Mouse (Mus musculus) hindlimb bud, embryonic 11.5 days (tissue): ENCODE results near the gene Parp3.

Experiments used
- DNase-seq: peaks from one replicate; pipeline ENCODE4 v3.0.0-alpha.2; 2012; ENCODE audit warnings: low read depth, low spot score; ENCODE audit errors: extremely low spot score

The Parp3 gene

DNA sequence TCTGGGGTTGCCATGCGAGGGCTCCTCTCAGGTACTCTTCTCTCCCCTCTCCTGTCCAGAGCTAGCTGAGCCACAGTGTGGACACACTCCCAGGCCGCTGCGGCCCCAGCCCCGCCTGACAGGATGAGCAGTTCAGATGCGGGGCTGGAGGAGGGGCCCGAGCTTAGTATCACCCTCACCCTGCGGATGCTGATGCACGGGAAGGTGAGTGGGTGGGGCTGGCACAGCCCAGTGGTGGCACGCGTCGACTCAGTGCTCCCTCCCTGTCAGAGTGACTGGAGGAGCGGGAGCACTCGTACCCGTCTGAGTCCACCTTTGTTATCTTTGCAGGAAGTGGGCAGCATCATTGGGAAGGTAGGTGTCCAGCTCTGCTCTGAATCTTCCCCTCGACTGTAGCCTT lies 16.8 kb downstream of the Parp3 start:
- no peak for DNase-seq

DNA sequence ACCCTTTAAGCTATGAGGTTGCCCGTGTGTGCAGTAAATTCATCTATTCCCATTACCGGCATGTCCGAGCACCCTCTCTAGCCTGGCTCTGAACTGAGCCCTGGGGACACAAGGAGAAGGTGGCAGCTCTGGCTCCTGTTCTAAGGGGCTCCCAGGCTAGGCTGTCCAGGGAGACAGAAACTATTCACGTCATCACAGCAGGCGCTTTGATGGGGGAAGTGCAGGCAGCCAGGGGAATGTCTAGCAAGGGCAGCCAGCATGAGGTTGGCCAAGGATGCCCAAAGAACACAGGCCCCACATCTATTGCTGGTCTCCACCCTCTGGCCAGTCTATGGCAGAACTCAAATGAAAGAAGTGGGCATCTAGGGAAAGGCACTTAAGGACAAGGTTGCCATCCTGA lies 18.8 kb downstream of the Parp3 start:
- no peak for DNase-seq

DNA sequence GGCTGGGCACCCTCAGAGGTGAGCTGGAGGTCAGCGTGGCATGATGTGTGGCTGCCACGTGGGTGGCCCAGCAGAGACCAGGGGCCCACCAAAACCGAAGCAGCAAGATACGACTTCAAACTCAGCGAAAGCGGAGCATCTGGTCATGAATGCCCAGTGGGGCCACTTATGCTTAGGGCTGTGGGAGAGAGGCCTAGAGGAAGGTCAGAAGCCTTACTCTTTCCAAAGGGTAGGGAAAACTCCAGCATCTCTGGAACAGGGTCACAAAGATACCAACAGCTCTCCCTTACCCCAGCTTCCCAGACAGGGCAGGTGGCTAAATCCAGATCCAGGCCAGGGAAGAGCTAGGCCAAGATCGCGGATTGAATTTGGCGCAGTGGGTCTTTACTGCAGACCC lies 19.6 kb downstream of the Parp3 start:
- DNase-seq = no peak

DNA sequence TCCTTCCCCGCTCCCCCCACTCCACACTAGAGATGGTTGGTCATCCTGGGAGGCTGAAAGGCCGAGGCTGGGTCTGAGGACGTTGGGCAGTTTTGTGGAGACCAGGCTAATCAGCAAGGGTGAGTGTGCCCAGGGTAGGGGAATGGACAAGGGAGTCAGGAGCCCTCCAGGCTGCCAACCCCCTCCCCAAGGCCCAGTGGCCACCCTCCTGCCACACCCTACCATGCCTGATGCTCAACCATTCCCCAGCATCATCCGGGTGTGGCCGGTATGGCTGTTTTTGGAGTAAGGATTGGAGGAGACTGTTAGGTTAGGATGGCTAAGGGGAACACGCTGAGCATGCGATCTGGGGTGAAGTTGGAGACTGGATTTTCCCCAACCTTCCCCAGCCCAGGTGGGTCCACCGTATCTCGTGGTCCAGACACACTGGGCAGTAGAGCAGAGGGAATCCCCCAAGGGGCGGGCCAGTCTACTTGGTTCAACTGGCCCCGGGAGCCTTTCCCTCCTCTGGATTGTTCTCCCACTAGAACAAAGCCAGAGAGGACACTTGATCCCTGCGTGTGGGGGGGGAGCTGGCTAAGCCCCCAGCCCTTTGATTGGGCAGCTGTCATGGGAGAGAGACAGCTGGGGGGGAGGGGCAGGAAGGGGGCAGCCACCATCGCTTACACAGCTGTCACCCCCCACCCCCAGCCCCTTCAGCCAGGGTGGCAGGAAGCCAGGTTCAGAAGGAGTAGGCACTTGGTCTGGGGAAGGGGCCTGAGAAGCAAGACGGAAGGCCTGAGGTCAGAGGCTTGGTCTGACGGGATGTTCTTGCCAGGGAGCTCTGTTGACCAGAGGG lies 20.2 kb downstream of the Parp3 start:
- no peak for DNase-seq

DNA sequence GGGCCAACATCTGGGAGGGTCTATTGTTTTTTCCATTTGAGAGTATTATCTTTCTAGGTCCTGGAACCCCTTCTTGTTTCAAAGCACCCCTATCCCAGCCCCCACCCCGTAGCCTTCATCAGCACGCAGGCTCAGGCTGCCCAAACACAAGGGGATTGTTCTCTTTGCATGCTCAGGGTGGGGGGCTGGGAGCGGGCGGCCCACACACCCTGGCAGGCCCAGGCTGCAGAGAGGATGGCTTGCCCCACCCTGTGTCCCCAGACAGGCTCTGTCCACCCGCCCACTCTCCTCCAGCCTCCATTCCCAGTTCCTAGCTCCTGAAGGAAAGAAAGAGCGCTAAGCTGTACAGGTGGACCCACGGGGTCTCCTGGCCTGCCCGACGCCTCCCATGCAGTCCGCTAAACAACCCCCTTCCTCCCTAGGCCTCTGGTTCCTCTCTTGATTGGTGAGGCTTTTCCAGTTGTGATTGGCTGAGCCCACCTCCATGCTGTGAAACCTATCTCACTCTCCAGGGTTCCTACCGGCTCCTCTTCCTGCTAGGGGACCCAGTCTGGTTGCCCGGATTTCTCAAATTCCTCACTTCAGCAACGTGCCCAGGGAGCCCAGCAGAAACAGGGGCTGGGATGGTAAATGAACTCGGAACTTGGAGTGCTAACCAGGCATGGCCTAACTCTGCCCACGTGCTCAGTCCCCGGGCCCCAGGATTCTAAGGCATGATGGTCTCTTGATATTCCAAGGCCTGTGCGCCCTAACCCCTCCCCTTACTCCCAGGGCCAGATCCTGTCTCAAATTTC lies 21.7 kb downstream of the Parp3 start:
- DNase-seq = no peak

DNA sequence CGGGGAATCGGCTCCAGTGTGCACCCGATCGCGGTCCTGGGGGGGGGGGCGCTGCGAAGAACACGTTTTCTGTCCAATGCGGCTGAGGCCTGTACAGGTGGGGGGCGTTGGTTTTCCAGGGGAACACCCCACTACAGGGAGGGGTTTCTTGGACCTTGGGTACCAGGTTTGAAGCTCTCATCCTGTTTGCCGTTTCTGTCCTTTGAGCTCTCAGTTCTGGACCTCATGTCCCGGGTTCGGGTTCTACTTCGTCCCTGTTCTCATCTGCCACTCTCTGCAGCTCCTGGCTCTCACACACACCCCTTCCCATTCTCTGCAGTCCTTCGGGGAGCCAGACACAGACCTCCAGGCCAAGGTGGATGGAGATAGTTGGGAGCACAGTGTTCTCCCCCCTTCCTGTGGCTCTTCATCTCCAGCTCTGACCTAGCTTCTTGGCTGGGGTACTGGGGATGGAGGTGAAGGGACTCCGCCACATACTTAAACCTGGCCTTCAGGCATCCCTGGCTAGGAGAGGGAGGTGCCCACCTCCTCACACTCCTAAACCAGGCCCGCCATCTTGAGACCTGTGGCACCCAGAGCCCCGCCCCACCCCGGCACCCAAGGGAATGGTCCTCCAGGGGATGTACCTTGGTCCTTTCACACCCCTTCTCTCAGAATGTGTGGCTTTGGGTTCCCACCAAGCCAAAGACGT lies 22.5 kb downstream of the Parp3 start:
- DNase-seq = no peak

DNA sequence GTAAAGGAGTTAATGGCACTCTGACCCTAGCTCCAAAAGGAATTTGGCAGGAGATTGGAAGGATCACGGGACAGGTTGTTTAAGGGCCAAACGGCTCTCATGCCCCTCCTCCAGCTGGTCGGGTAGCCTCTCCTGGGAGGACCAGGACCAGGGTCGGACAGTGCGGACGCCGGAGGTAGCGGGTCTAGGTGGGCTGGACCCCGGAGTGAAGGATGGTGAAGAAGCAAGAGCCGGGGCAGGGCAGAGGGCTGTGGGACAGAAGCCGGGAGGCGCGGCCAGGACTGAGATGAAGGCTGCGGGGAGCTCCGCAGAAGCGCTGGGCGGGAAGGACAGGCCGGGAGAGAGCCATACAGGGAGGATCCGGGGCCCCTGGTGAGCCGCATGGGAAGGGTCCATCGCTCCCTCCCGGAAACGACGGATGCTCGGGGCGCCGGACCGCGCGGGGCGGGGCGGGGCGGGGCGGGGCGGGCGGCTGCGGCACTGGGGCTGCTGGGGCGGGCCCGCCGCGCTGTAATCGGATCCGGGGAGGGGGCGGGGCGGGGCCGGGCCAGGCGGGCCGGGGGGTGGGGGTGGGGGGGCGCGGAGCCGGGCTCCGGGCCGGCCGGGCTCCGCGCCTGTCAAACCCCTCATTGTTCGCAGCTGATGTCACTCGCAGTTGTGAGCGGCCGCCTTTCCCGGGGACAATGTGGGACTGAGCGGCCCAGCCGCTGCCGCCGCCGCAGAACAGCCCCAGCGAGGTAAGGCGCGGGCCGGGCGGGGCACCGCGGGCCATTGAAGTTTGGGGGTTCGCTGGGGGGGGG lies 23.3 kb downstream of the Parp3 start, which contains the start of gene Pcbp4:
Gene Pcbp4, plus strand, starts transcription at position 21 of the 800 bp plus-strand sequence.
- no peak for DNase-seq

DNA sequence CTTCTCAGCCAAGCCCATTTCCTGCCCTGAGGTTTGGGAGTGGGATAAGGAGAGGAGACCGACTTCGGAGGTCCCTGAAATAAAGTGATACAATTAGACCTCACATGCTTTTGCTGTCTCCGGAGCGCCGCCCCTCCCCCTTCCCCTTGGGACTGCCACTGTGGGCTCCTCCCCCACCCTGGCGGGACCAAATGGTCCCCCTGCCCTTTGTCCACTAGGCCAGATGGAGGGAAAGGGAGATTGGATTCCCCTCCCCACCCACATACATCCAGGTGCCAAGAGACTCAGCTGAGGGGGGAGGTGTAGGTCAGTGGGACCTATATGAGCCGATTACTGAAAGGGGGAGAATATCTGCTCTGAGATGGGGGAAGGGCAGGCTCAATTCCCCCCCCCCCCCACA lies 23.9 kb downstream of the Parp3 start:
- DNase-seq = no peak

DNA sequence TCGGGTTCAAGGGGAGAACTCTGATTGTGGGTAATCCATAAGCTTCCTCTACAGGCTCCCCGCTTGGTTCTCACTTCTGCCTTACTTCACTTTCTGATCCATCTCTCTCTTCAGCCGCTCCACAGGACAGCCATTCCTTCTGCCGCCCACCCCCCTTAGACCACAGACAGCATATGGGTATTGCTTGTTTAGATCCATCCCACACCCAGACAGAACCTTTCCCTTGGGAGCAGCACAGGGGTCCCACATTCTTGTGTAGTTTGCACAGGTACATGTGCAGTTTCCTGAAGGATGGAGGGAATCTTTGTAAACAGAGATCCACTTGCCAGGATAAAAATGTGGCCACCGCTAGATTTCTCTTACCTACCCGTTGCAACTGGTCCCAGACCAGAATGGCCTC lies 24.4 kb downstream of the Parp3 start:
- DNase-seq = no peak

DNA sequence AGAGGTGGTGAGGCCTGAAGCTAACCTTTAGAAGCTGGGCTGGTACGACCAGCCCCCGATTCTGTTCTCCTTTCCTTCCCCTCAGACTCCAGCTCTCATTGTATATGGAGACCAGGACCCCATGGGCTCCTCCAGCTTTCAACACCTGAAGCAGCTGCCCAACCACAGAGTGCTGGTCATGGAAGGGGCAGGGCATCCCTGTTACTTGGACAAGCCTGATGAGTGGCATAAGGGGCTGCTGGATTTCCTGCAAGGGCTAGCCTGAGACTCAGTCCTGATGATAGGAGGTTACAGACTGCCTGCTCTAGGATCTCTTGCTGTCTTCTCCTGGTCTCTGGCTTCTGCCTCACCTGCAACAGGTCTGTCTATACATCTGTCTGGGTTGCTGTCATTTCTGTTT lies 24.9 kb downstream of the Parp3 start:
- DNase-seq = no peak

DNA sequence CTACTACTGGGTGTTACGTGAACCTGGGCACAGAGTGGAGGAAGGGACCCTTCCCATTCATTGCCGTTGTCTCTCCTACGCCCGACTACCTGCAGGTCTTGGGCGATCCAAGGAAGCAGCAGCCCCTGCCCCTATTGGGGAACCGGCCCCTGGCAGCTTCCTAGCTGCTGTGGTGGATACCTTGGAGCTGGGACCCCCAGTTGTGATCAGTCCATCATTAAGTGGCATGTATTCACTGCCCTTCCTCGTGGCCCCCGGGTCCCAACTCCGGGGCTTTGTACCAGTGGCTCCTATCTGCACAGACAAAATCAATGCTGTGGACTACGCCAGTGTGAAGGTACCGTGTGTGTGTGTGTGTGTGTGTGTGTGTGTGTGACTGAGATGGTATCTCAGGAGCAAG lies 25.5 kb downstream of the Parp3 start:
- DNase-seq = no peak

DNA sequence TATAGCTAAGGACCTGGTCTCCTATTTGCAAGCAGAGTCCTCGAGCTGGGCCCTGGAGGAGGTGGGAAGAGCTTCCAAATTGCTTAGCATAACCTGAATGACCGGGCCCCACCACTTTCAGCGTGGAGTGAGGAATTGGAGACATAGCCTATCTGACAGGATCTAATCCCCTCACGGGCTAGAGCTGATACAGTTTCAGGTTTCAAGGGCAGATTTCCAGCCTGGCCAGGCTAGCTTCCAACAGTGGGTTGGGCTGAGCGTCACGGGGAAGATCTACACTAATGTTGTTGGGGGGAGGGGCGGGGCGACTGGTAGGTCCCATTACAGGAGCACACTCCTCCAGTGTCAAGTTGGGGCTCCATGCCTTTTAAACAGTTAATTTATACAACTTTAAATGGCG lies 26.1 kb downstream of the Parp3 start:
- no peak for DNase-seq

DNA sequence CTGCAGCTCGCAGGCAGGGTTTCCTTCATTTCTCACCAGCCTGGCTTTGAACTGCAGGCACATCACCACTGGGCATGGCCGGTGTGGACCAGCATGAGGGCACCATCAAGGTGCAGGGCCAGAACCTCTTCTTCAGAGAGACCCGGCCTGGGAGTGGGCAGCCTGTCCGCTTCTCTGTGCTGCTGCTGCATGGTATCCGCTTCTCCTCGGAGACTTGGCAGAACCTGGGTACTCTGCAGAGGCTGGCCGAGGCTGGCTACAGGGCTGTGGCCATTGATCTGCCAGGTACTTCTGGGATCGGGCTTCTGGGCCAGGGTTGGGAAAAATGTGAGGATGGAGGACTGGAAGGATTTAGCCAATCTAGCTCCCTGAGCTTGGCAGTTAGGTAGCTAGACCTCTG lies 26.8 kb downstream of the Parp3 start:
- DNase-seq = no peak

DNA sequence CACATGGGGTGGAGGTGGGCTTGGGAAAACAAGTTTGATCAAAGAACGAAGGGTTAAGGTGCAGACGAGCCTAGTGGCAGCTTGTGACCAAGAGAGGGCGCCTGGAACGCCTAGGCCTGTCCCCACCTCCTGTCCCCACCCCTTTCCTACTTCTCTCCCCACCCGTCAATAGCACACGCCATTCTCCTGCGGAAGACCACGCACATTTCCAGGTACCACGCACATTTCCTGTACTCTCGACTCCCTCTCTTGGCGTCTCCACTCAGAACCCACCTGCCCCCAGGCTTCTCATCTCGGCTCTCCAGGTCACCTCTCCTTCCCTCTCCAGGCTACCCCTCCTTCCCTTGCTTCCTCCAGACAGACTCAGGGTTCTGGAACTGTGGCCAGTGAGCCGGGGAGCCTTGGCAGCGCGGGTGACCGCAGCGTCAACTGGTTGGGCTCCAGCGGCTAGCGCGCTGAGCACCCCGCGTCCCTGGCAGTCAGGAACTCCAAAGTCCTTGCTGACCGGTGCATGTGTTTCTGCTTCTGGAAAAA lies 28.2 kb downstream of the Parp3 start:
- DNase-seq = no peak

DNA sequence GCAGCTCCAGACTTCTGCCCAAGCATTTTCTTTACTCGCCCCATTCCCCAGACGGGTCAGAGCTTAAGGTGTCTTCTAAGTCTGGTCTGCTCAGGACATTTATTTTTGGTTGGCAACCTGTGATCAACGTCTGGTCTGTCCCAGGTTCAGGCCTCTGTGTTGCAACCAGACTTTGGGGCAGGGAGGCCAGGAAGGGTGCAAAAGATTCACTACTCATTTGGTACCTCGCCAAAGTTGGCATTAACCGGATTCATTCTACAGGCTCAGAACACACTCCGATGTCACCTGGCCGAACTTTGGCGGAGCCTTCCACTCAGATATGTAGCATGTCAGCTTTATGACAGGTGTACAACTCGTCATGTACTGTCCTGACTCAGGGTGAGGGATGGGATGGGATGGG lies 28.8 kb downstream of the Parp3 start:
- no peak for DNase-seq

DNA sequence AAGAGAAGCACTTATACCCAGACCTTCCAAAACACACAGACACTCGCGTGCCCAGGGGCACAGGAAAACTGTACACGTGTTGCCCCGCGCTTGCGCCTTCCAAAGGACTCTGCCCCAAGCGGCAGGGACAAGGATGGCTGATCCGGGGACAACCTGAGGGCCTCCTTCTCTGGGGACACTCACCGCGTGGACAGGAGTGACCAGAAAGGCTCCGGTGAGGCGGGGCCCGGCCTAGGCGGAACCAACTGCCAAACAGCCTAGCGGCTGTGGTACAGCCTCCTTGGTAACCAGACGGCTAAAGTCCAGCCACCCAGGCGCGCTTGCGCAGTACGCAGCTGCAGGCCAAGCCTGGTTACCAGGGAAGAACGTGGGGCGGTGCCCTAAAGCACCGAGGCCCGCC lies 29.4 kb downstream of the Parp3 start, which contains the start of the genes Abhd14b and Abhd14a:
Gene Abhd14b, plus strand, starts transcription at position 112 of the 400 bp plus-strand sequence.
Gene Abhd14a, minus strand, starts transcription at position 331 of the 400 bp plus-strand sequence.
- DNase-seq = peak; percentile 88

DNA sequence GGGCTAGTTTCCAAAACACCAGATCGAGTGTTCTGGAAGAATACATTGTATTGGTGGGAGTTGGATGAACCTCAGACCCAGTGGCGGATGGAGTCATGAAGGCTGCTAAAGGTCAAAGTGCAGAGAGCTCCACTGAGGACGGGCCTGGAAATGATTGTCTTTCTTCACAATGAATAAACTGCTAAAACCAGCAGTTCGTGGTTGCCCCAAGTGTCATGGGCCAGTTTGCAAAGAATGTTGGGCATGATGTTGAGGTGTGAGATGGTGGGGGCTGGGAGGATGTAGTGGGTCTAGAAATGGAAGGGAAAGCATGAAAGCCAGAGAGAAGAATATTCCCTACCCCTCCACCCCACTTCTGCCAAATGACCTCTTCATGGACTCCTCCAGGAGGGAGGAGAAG lies 31.9 kb downstream of the Parp3 start:
- no peak for DNase-seq

DNA sequence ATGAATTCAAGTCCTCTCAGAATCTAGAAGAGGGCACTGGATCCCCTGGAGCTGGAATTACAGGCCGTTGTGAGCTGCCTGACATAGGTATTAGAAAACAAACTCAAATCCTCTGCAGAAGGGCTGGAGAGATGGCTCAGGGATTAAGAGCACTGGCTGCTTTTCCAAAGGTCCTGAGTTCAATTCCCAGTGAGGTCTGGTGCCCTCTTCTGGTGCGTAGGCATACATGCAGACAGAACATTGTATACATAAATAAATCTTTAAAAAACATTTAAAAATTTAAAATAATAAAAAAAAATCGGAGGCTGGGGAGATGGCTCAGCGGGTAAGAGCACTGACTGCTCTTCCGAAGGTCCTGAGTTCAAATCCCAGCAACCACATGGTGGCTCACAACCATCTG lies 34.1 kb downstream of the Parp3 start:
- no peak for DNase-seq

DNA sequence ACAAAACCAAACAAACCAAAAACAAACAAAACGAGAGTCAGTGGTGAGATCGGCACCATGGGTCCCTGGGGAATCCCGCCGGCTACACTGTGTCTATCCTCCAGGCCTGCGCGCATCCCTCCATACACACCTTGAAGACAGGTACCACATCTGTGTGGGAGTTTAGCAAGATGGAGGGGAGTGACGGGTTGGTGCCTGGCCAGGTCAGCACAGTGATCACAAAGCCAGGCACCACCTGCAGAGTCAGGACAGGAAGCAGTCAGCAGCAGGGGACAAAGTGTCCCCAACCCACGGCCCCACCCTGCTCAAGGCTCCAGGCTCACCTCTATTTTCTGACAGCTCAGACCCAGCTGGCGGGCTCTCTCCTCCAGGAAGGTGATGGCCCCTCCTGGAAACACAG lies 40.2 kb downstream of the Parp3 start:
- no peak for DNase-seq

DNA sequence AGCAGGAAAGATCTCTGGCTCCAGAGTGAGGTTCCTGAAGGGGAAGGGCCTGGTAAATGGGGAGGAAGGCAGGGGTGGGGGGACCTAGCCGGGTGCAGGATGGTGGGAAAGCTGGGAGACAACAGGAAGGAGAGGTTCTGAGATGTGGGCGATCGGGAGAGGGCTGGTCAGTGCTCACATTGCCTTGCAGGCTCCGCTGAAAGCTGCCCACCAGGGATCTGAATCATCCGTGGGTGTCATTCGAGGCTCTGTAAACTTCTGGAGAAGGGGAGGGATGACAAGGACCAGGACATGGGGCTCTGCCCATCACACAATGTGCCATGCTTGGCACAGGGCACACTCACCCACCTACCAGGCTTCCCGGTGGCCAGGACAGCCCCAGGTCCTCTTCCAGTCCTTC lies 43.4 kb downstream of the Parp3 start:
- DNase-seq = no peak

DNA sequence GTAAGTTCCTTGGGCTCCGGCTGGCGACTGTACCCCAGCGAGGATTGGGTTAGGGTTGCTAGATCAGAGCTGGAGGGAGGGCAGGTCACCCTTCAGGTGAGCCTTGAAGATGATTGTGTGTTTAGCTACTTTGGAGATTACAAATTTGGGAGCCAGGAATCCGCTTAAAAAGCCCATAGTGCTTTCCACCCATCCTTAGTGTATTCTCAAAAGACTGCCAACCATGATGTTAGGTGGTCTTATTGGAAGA lies 46.8 kb downstream of the Parp3 start:
- DNase-seq = no peak
